Mouse (Mus musculus): ENCODE results near the gene Enho.

GRCm38 (mm10) chr4:41638828-41639213 lies 1.3 kb downstream of the Enho start:
- TF ChIP-seq MAFK (IDR thresholded peaks at IDR 0.05; ENCODE audit: insufficient read depth, low read depth, low read length) (no peak), CHD2 (IDR thresholded peaks at IDR 0.05; ENCODE audit: low read depth, low read length) (no peak), ZNF384 (IDR thresholded peaks at IDR 0.05; ENCODE audit: low read depth, low read length) (no peak)
